Mouse (Mus musculus) hindbrain, embryonic 14.5 days (tissue): ENCODE results near the gene Endov. TPM values are rescaled to one million over a fixed set of nuclear protein-coding genes. Genes with fewer than 3 reads are reported as not detected.
A peak's percentile ranks its signal among the peaks of the same experiment; 100 is the strongest.

Experiments used
- ATAC-seq: fragments of 200-750 bp; cut with Nextera tagmentation; 2 replicates; pipeline ENCODE4 v1.8.0; 2017; ENCODE audit warnings: moderate number of reproducible peaks, mild to moderate bottlenecking, moderate TSS enrichment, moderate library complexity; ENCODE audit not compliant: low FRiP score
- DNase-seq: peaks from one replicate; pipeline ENCODE4 v3.0.0-alpha.2; 2015; ENCODE audit warnings: low spot score
- H3K27ac ChIP-seq: fragments of 300-500 bp; sonication (generic); 2 replicates; pipeline ENCODE4 v1.5.1; 2014; ENCODE audit warnings: mild to moderate bottlenecking, moderate library complexity
- H3K27me3 ChIP-seq: fragments of 300-500 bp; sonication (generic); 2 replicates; pipeline ENCODE4 v1.6.1; 2014; ENCODE audit warnings: mild to moderate bottlenecking, low read length, mixed read lengths; ENCODE audit not compliant: control insufficient read depth, insufficient read depth
- H3K36me3 ChIP-seq: fragments of 300-500 bp; sonication (generic); replicated peaks from 2 replicates; pipeline ENCODE4 v1.6.1; 2014; ENCODE audit not compliant: control insufficient read depth, insufficient read depth
- H3K4me1 ChIP-seq: fragments of 300-500 bp; sonication (generic); replicated peaks from 2 replicates; pipeline ENCODE4 v1.6.1; 2014; ENCODE audit warnings: antibody characterized with exemption, low read length, mixed read lengths; ENCODE audit not compliant: control insufficient read depth, insufficient read depth
- H3K4me2 ChIP-seq: fragments of 300-500 bp; sonication (generic); replicated peaks from 2 replicates; pipeline ENCODE4 v1.6.1; 2014; ENCODE audit warnings: mild to moderate bottlenecking, moderate library complexity
- H3K4me3 ChIP-seq: fragments of 300-500 bp; sonication (generic); replicated peaks from 2 replicates; pipeline ENCODE4 v1.5.1; 2014; ENCODE audit warnings: mild to moderate bottlenecking, low read length
- H3K9ac ChIP-seq: fragments of 300-500 bp; sonication (generic); 2 replicates; pipeline ENCODE4 v1.6.1; 2014
- H3K9me3 ChIP-seq: fragments of 300-500 bp; sonication (generic); 2 replicates; pipeline ENCODE4 v1.6.1; 2016; ENCODE audit warnings: low read length; ENCODE audit not compliant: control insufficient read depth
- WGBS: fragments of 180-500 bp; shearing (Covaris S2); extraction: QIAGEN DNeasy Blood & Tissue Kit; methylation state at CpG from one replicate; pipeline ENCODE4 v1.1.7; 2014; 5-methylcytosine and 5-hydroxymethylcytosine counted together
- polyA plus RNA-seq: library from polyadenylated mRNA; unstranded; fragments of >200 nt; fragmentation: Nextera tagmentation; extraction: Ambion mirVana; gene quantifications from 2 replicates; pipeline ENCODE4 v1.2.1, GENCODE M21; 2014

Gene Endov
- polyA plus RNA-seq, 1 experiment from 2014 or later: 15.9 TPM

DNA sequence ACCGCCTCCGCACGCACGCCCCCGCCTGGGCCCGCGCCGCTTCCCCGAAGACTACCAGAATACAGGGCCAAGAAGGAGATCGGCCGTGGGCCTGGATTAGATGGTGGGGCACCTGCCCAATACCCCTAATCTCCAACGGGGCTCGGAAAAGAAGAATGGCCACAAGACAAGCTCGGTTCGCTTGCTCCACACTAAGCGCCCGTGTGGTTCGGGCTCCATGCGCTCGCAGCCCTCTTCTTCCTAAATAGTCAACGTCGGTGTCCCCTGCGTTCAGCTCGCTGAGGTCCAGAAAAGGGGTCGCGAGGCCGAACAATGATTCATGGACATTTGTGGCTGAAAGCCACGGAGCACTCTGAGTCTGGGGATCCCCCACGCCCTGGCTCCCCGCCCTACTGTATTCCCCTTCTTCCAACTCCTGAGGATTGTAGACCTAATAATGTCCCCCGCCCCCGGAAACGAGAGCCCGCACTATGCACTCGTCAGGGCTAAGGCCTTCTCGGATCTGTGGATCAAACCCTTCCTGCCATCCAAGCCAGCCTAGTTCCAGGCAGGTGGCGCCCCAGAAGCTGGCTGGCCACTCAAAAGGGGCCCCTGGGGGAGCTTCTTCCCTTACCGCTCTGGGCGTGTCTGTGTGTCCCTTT is 56.9 kb downstream of the Endov start:
- H3K27me3 ChIP-seq: peaks cover 12% of the 10 kb centered on the region; the same call in 1 of the 2 replicates
- H3K4me3 ChIP-seq: peak overlapping the region; percentile 57
- DNase-seq: peak; percentile 43
- H3K36me3 ChIP-seq: no peaks in the 10 kb centered on the region
- H3K4me1 ChIP-seq: peaks cover 45% of the 10 kb centered on the region
- under 1% methylated on average over 39 of the region's 39 CpGs for WGBS
- H3K9me3 ChIP-seq: no peaks in the 10 kb centered on the region
- ATAC-seq: peak; percentile 1; the same call in 1 of the 2 replicates
- peak overlapping the region; percentile 88 for H3K4me2 ChIP-seq
- H3K27ac ChIP-seq: peak overlapping the region; percentile 52
- peak overlapping the region; percentile 74 for H3K9ac ChIP-seq

GRCm38 (mm10) chr11:119548741-119549370 is 57.7 kb downstream of the Endov start:
- Histone ChIP-seq H3K9me3 (no peaks in the 10 kb centered on the region), H3K27ac (peak overlapping the region; percentile 52; the same call in 1 of the 2 replicates), H3K9ac (peak overlapping the region; percentile 74), H3K4me1 (peaks cover 40% of the 10 kb centered on the region), H3K4me3 (peak overlapping the region; percentile 57), H3K27me3 (peaks cover 14% of the 10 kb centered on the region; the same call in 1 of the 2 replicates), H3K36me3 (no peaks in the 10 kb centered on the region), H3K4me2 (peak overlapping the region; percentile 88)
- peak; percentile 54 for DNase-seq
- under 1% methylated on average over 36 of the region's 37 CpGs for WGBS
- 0 out of 2 replicates have a peak, but pooled peaks have one; percentile 15 for ATAC-seq

- Histone ChIP-seq H3K27ac (peak overlapping the region; percentile 52), H3K9ac (peak overlapping the region; percentile 74), H3K4me2 (peak overlapping the region; percentile 88), H3K27me3 (peaks cover 17% of the 10 kb centered on the region; the same call in 1 of the 2 replicates), H3K36me3 (no peaks in the 10 kb centered on the region), H3K4me3 (peak overlapping the region; percentile 57), H3K9me3 (no peaks in the 10 kb centered on the region), H3K4me1 (peaks cover 34% of the 10 kb centered on the region)
- ATAC-seq: no peak
- WGBS: under 1% methylated on average over 43 of the region's 43 CpGs
- DNase-seq: no peak
Observed at GRCm38 (mm10) chr11:119549371-119549811, 58.2 kb downstream of the Endov start.

- Histone ChIP-seq H3K4me2 (peak overlapping the region; percentile 18; the same call in 1 of the 2 replicates), H3K36me3 (no peaks in the 10 kb centered on the region), H3K9me3 (no peaks in the 10 kb centered on the region), H3K4me3 (no peak overlapping the region), H3K27me3 (peaks cover 17% of the 10 kb centered on the region; the same call in 1 of the 2 replicates), H3K27ac (no peak overlapping the region), H3K4me1 (peaks cover 21% of the 10 kb centered on the region), H3K9ac (no peak overlapping the region)
- 40% methylated on average over 10 of the region's 10 CpGs for WGBS
- ATAC-seq (no peak), DNase-seq (peak; percentile 65)
Observed at GRCm38 (mm10) chr11:119550546-119551335, 59.6 kb downstream of the Endov start.

DNA sequence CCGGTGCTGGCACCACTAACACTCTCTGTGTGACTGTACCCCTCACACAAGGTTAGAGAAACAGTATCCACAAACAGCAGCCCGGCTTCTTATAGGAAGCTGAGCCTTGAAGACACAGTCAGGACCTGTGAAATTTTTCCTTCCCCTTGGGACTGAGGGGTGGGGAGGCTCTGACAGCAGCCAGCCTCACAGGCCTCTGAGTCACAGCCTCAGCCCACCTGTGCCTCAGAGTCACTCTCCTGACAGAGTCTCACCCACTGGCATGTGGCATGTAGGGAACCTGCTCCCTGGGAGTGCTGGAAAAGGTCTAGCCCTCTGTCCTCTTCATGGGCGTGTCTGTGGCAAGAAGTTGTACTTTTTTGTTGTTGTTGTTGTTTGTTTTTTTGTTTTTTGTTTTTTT is 60.3 kb downstream of the Endov start:
- Histone ChIP-seq H3K27ac (no peak overlapping the region), H3K4me3 (no peak overlapping the region), H3K27me3 (peaks cover 17% of the 10 kb centered on the region; the same call in 1 of the 2 replicates), H3K4me2 (no peak overlapping the region), H3K9ac (no peak overlapping the region), H3K36me3 (no peaks in the 10 kb centered on the region), H3K9me3 (no peaks in the 10 kb centered on the region), H3K4me1 (peaks cover 21% of the 10 kb centered on the region)
- no peak for DNase-seq
- WGBS: 46% methylated on average over 3 of the region's 3 CpGs
- no peak for ATAC-seq

- H3K4me1 ChIP-seq: peaks cover 23% of the 10 kb centered on the region
- DNase-seq: no peak
- H3K27ac ChIP-seq: no peak overlapping the region
- no peak for ATAC-seq
- H3K9me3 ChIP-seq: no peaks in the 10 kb centered on the region
- H3K4me3 ChIP-seq: no peak overlapping the region
- H3K9ac ChIP-seq: no peak overlapping the region
- WGBS: 52% methylated on average over 1 of the region's 1 CpGs
- no peak overlapping the region for H3K4me2 ChIP-seq
- no peaks in the 10 kb centered on the region for H3K36me3 ChIP-seq
- H3K27me3 ChIP-seq: peaks cover 17% of the 10 kb centered on the region; the same call in 1 of the 2 replicates
Observed at GRCm38 (mm10) chr11:119552301-119552700, 61.2 kb downstream of the Endov start.

GRCm38 (mm10) chr11:119552902-119553802 is 62.0 kb downstream of the Endov start:
- Histone ChIP-seq H3K4me3 (no peak overlapping the region), H3K36me3 (no peaks in the 10 kb centered on the region), H3K4me1 (peaks cover 31% of the 10 kb centered on the region)

GRCm38 (mm10) chr11:119554706-119555105 is 63.6 kb downstream of the Endov start:
- 80% methylated on average over 7 of the region's 7 CpGs for whole genome bisulfite sequencing
- DNase-seq: no peak

More at GRCm38 (mm10) chr11:119552902-119553802, 62.0 kb downstream of the Endov start:
- Histone ChIP-seq H3K9me3 (no peaks in the 10 kb centered on the region), H3K27ac (no peak overlapping the region), H3K27me3 (peaks cover 17% of the 10 kb centered on the region; the same call in 1 of the 2 replicates), H3K4me2 (no peak overlapping the region), H3K9ac (no peak overlapping the region)
- WGBS: 65% methylated on average over 9 of the region's 9 CpGs
- no peak for ATAC-seq
- no peak for DNase-seq

More at GRCm38 (mm10) chr11:119554706-119555105, 63.6 kb downstream of the Endov start:
- Histone ChIP-seq H3K9me3 (no peaks in the 10 kb centered on the region), H3K27ac (no peak overlapping the region), H3K27me3 (peaks cover 10% of the 10 kb centered on the region; the same call in 1 of the 2 replicates), H3K4me3 (no peak overlapping the region), H3K4me1 (peaks cover 31% of the 10 kb centered on the region), H3K9ac (no peak overlapping the region), H3K36me3 (no peaks in the 10 kb centered on the region), H3K4me2 (no peak overlapping the region)
- ATAC-seq: no peak
